Mouse (Mus musculus): ENCODE data around the gene Gsg1.

DNA sequence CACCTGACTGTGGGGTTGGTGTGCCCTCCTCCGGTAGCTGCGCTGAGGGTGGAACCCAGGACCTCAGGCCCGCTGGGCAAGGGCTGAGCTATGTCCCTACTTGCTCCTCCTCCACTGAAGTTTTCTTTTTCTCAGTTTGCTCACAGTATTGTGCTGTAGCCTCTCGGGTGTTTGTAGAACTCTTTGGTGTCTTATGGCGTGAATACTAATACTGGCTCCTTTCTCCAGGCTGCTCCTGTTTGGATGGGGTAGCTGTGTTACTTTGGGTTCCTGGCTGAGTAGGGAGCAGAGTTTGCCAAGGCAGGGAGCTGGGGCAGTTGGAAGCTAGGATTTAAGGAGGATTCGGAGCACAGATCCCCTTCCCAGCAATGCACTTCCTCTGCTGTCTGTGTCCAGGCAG is 50.4 kb downstream of the Gsg1 start:
- TF ChIP-seq POLR2A (IDR thresholded peaks at IDR 0.05; ENCODE audit: control insufficient read depth in 1 of 2, insufficient read depth in 1 of 2, low read depth in 1 of 2, low read length in 2 of 2, poor library complexity in 1 of 2) (no peak), ZNF384 (IDR thresholded peaks at IDR 0.05; ENCODE audit: low read depth, low read length) (no peak)

Data from MEL (cell line).